Mouse (Mus musculus) retina, postnatal 1 day (tissue): ENCODE data around the gene Ttll10.

Experiments used
- DNase-seq: peaks from one replicate; pipeline ENCODE4 v3.0.0-alpha.2; 2012

Ttll10 gene

DNA sequence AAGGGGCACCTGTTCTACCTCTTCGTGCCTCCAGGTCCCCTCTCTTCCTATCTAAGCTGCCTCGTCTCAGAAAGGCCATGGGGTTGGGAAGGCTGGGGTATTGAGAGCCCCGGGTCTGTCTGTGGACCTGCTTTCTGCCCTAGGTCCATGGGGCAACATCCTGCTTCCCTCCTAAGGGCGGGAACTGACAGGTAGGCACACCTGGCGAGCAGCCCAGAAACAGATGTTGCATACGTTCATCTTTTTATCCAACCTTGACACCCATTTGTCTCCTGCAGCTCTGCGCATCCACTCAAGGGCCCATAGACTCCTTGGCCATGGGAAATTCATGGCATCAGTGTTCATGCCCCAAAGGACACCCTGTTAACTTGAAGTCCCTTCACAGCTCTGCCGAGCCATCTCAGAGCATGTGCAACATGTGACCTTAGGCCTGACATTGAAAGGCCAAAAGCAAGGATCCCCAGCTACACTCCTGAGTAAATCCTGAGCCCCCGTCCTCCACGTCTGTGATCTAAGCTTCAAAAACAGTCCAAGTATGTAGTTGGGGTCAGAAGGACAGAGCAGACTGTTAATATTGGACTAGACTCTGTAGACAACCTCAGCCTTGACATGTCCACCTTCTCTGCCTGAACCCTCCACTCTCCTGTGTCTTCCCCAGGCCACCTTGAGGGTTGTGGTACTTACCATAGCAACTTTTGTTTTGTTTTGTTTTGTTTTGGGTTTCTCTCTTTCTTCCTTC lies 6.1 kb upstream of the Ttll10 start:
- DNase-seq: no peak

GRCm38 (mm10) chr4:156064510-156064897 lies 5.3 kb upstream of the Ttll10 start:
- DNase-seq: no peak

DNA sequence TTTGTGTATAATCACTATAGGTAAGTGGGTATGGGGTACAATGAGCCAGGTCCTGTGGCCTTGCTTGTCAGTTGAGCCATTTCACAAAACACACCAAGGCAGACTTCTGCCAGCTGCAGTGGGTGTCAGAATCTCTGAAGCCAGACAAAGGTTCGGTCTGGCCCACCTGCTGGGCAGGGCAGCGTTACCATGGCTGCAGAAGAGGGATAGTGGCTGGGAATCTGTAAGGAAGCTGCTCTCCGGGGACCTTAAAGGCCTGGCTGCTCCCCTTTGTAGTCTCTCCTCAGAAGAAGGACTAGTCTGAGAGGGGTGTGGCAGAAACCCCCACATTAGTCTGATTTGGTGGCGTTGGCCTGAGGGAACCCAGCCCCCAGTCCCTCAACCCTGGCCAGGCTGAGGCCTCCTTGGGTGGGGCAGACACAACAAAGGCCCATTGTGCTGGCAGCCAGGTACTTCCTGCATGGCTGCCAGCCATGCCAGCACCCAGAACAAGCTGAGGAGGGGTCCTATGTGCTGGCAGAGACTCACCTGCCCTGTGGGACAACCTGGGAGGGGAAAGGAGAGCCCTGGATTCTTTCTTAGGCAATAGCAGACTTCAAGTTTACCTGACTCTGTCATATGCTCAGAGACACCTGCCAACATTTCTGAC lies 4.8 kb upstream of the Ttll10 start:
- DNase-seq: peak; percentile 58

GRCm38 (mm10) chr4:156059713-156060112 lies 499 bp upstream of the Ttll10 start:
- no peak for DNase-seq

- DNase-seq: no peak
Observed at GRCm38 (mm10) chr4:156058826-156059225, 388 bp downstream of the Ttll10 start.

DNA sequence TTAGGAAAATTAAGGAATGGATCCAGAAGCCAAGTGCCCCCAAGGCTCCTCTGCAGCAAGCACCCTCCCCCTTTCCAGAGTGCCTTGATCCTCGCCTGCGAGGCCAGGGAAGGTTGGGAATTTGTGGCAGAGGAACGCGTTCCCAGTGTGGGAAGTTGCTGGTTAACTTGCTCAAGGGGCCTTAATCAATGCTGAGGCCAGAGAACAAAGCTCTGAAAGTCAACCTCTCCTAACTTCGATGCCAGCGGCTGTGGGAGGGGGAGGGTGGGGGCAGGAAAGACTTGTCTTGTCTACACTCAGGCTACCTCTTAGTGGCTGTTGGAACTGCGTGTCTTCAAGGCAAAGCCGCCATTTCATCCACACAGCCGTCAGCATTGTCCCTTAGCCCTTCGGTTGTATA lies 1.5 kb downstream of the Ttll10 start:
- DNase-seq: no peak

- no peak for DNase-seq
Observed at GRCm38 (mm10) chr4:156055173-156055572, 4.0 kb downstream of the Ttll10 start.

- DNase-seq: no peak
Observed at GRCm38 (mm10) chr4:156054606-156055005, 4.6 kb downstream of the Ttll10 start.

DNA sequence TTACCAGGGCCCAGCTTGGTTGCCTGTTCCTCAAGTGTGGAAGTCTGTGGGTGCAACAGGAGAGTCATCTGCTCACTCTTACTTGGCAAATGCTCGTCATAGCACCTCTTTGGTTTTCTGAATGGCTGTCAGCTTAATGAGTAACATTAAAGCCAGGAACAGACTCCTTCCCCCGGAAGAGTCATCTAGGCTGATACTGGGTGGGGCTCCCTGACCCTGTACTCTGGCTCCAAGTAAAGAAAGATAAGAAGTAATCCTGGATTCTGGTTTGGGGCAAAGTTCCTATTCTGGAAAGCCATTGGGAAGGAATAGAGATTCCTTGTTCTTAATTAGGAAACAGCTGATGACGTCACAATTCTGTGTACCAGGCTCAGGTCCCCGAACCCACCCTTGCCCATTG lies 5.1 kb downstream of the Ttll10 start:
- no peak for DNase-seq

DNA sequence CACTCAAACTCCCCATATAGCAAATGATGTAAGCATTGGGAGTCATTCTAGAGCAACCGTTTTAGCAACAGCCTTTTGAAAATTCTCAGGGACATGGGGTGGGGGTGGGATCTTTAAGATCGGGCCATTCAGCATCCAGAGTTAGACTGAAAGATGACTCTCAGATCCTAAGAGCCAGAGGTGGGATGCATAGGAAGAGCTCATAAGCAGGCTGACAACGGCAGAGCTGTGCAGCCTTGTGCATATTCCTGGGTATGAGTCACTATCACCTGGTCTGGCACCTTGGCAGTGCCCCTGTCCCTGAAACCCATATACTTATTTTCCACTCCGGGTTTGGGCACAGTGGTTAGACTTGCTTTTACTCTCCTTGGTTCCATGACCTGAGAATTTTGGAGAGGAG lies 6.1 kb downstream of the Ttll10 start:
- DNase-seq: no peak

GRCm38 (mm10) chr4:156050391-156050980 lies 8.7 kb downstream of the Ttll10 start:
- DNase-seq: no peak

GRCm38 (mm10) chr4:156049779-156050178 lies 9.4 kb downstream of the Ttll10 start:
- DNase-seq: no peak

DNA sequence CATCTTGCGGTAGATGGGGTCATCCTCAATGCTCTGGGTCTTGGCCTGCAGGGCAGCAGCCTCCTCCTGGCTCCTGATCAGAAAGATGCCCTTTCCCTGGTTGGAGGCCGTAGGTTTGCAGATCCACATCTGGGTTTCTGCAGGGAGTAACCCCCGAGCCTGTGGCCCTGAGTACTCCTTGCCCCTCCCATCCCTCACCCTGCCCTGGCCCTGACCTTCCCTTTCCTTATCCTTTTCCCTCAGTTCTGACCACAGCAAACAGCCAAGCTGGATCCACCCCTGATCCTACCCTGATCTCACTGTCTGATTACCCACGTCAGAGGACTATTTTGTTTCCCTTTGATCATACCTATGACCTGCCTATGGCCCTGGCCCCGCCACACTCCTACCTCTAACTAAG lies 14.5 kb downstream of the Ttll10 start:
- DNase-seq: no peak

DNA sequence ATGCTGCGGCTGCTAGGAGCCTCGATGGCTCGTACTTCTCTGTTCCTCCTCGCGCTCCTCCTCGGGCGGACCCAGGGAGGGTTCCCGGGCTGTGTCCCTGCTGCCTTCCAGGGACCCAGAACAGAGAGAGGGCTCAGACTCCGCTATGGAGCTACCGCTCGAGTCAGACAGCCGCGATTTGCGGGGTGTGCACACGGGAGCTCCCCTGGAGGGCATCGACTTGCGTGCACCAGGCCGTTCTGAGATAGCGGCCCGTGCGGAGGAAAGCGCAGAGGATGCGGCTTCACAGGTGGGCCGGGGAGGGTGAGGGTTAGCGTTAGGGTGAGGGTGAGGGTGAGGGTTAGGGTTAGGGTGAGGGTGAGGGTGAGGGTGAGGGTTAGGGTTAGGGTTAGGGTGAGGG lies 24.3 kb downstream of the Ttll10 start:
- peak; percentile 17 for DNase-seq

DNA sequence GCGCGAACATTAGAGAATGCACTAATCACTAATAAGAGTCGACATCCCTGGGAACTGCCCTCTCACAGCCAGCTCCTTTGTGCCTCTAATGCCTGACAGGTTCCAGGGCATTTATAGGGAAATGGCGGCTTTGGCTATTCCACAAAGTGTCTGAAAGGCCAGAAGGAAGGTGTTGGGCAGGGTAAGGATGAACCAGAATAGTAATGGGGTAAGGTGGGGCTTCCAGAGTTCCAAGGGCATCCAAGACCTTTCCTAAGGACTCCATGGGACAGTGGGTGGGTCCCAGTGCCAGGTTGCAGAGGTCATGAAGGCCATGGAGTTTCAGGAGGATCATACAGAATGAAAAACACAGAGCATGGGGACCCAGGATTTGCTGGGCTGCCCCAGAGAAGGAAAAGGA lies 24.9 kb downstream of the Ttll10 start:
- DNase-seq: no peak

- peak; percentile 75 for DNase-seq
Observed at GRCm38 (mm10) chr4:156033476-156034119, 25.6 kb downstream of the Ttll10 start.

DNA sequence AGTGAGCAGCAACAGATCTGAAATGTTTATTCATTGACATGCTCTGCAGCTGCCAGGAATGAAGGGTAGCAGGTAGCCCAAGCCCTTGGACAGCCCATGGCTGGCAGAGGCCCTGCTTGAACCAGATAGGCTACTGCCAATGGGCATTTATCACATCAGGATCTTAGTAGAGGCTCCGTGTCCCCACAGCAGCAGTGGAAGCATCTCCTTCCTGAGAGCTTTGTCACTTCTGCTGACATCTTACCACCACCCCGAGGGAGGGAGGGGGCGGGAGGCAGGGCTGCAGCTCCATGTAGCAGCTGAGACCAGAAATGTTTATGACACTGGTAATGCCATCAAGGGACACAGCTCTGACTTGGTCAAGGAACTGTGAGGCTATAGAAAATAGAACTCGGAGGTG lies 26.4 kb downstream of the Ttll10 start:
- peak; percentile 7 for DNase-seq

GRCm38 (mm10) chr4:156031593-156032391 lies 27.4 kb downstream of the Ttll10 start:
- DNase-seq: peak; percentile 93

DNA sequence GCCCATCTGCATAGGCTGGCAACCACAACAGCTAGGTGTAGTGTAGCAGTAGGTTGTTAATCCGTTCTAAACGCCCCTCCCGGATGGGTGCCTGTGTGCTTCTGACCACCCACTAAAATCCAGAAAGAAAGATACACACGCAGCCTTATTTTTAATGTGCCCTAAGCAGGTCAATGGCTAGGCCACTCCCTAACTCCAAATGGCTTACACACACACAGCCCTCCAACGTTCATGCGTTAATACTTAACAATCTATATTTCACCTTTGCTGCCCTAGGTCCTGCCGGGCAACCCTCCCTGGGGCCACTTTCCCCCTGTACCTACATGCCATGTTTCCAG lies 28.0 kb downstream of the Ttll10 start:
- DNase-seq: no peak

GRCm38 (mm10) chr4:156030651-156031118 lies 28.5 kb downstream of the Ttll10 start:
- peak; percentile 6 for DNase-seq

- DNase-seq: no peak
Observed at GRCm38 (mm10) chr4:156028580-156028979, 30.6 kb downstream of the Ttll10 start.

DNA sequence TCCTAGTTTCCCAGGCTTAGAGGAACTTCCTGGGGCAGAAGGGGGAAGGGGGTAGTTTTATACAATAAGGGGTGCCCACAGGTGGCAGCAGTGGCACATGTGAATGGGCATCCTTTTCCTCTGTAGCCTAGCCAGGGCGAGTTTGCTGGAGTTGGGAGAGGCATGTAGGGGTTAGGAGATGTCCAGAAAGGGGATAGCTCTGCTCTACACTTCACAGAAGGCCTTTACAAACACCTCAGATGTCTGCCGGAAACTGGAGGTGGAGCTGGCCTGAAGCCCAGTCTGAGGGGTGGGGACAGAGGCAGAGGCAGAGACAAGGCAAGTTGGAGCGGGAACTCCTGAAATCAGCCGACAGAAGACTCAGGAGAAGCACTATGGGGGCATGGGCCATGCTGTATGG lies 33.2 kb downstream of the Ttll10 start, which contains the start of gene Tnfrsf18:
Tnfrsf18 (plus strand) TSS at position 152 of the 400 bp plus-strand sequence.
- DNase-seq: no peak

GRCm38 (mm10) chr4:156024184-156024583 lies 35.0 kb downstream of the Ttll10 start:
- no peak for DNase-seq
